In the genomic region with DNA sequence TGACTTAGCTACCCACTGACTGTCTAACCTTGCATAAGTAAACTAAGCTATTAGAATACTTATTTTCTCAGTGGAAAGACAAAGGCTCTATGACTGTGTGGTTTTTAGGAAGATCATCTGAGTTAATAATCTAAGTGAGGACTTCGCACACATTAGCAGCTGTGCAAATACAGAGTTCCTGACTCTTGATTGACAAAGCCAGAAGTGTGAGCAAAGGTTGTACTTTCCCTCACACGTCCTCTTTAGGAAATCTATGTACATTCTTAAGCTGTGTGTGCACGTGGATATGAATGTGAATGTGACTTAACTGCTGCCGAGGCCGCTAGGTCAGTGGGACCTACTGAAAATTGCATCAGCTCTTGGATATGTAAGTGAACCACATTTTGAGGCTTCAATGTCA, we compare ENCODE assay signal across 28 mouse cellular contexts.
"Had no signal": no experiment of that assay in that cellular context is flagged by ENCODE, and none has a peak within 500 bp of the region (broad histone marks: within the 10 kb centered on the region; RNA-seq: fewer than 3 reads in every experiment).

No protein-coding gene starts in this region.

- H3K4me1 ChIP-seq: embryonic facial prominence, embryonic 10.5 days; embryonic facial prominence, embryonic 12.5 days; embryonic facial prominence, embryonic 13.5 days; embryonic facial prominence, embryonic 15.5 days; forebrain, embryonic 10.5 days; forebrain, embryonic 12.5 days; forebrain, embryonic 15.5 days had no signal

- H3K36me3 ChIP-seq: embryonic facial prominence, embryonic 10.5 days; embryonic facial prominence, embryonic 12.5 days; embryonic facial prominence, embryonic 13.5 days; embryonic facial prominence, embryonic 15.5 days; forebrain, embryonic 10.5 days; forebrain, embryonic 12.5 days; forebrain, embryonic 15.5 days had no signal

- H3K27ac ChIP-seq: embryonic facial prominence, embryonic 10.5 days; embryonic facial prominence, embryonic 12.5 days; embryonic facial prominence, embryonic 13.5 days; embryonic facial prominence, embryonic 15.5 days; forebrain, embryonic 10.5 days; forebrain, embryonic 12.5 days; forebrain, embryonic 13.5 days; forebrain, embryonic 15.5 days; gastrocnemius, adult 2 months had no signal

- H3K4me3 ChIP-seq: embryonic facial prominence, embryonic 10.5 days; embryonic facial prominence, embryonic 12.5 days; embryonic facial prominence, embryonic 13.5 days; embryonic facial prominence, embryonic 15.5 days; erythroblast, embryonic 14.5 days; forebrain, embryonic 10.5 days; forebrain, embryonic 12.5 days; forebrain, embryonic 13.5 days; forebrain, embryonic 15.5 days; gastrocnemius, adult 2 months had no signal

- ATAC-seq: forebrain, embryonic 13.5 days; forebrain, embryonic 14.5 days; forebrain, embryonic 15.5 days; forebrain, embryonic 16.5 days; forebrain, postnatal 0 days had no signal

- H3K9ac ChIP-seq: embryonic facial prominence, embryonic 12.5 days; embryonic facial prominence, embryonic 13.5 days; embryonic facial prominence, embryonic 15.5 days; forebrain, embryonic 12.5 days; forebrain, embryonic 13.5 days; forebrain, embryonic 15.5 days; forebrain, postnatal 0 days had no signal

- H3K4me2 ChIP-seq: embryonic facial prominence, embryonic 12.5 days; embryonic facial prominence, embryonic 13.5 days; embryonic facial prominence, embryonic 15.5 days; forebrain, embryonic 12.5 days; forebrain, embryonic 13.5 days; forebrain, embryonic 15.5 days had no signal

- H3K9me3 ChIP-seq: embryonic facial prominence, embryonic 10.5 days; embryonic facial prominence, embryonic 12.5 days; embryonic facial prominence, embryonic 13.5 days; embryonic facial prominence, embryonic 15.5 days; forebrain, embryonic 10.5 days; forebrain, embryonic 12.5 days; forebrain, embryonic 13.5 days; forebrain, embryonic 15.5 days had no signal

- H3K27me3 ChIP-seq: embryonic facial prominence, embryonic 12.5 days; embryonic facial prominence, embryonic 13.5 days; embryonic facial prominence, embryonic 15.5 days; forebrain, embryonic 12.5 days; forebrain, embryonic 13.5 days; forebrain, embryonic 15.5 days had no signal

- DNase-seq: cerebellum, adult 2 months; cerebellum, adult 8-10 months; cerebellum, adult 9-10 months; cerebellum, adult 9-11 months; cerebellum, postnatal 10 days; cerebellum, postnatal 14 days; cerebellum, postnatal 25 days; cerebellum, postnatal 36 days; embryo, embryonic 11 days; forebrain, postnatal 0 days; gastrocnemius, adult 2 months; gastrocnemius, postnatal 10 days; gastrocnemius, postnatal 14 days; gastrocnemius, postnatal 25 days; gastrocnemius, postnatal 36 days; heart, adult 11 months; heart, adult 18-20 months had no signal
